Mouse (Mus musculus): ENCODE data around the gene Trafd1. TPM values are rescaled to one million over a fixed set of nuclear protein-coding genes. Genes with fewer than 3 reads are reported as not detected.

Gene Trafd1
- total RNA-seq, 2 experiments from 2014 or later, result 50.3 to 55.4 TPM

DNA sequence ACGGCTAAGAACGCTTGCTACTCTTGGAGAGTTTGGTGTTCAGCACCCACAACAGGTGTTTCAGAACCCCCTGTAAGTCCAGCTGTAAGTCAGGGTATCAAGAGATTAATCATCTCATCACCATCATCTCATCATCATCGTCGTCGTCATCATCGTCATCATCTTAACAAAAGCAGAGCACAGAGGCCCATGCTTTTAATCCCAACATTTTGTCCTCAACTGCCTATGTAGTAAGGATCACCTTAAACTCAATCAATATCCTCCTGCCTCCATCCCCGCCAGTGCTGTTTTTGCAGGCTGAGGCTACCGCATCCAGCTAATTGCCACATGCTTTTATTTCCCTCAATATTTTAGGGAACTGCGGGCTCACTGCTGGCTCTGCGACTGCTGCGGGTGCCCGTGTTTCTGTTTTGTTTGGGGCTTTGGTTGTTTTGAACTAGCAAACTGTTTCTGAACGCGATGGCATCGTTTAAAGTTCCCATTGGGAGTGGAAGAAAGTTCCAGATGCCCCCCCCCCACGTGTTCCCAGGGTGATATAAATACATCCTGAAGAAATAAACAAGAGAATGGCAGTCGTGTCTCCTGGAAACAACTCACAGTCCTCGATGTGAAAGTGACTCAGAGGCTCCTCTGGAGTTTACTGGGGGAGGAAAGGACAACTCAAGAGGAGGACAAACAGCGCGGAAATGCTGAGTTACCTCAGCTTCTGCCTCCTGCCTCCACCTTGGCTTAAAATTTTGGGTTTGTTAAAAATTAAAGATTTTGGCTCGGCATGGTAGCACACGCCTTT, 883 bp upstream of the Trafd1 start:
- no peak for DNase-seq
- intact Hi-C loops (cut with DNase I), result loop anchor here (1.0 kb wide), 1 partner anchor 11 kb away; the partner anchor contains the start of gene Naa25

DNA sequence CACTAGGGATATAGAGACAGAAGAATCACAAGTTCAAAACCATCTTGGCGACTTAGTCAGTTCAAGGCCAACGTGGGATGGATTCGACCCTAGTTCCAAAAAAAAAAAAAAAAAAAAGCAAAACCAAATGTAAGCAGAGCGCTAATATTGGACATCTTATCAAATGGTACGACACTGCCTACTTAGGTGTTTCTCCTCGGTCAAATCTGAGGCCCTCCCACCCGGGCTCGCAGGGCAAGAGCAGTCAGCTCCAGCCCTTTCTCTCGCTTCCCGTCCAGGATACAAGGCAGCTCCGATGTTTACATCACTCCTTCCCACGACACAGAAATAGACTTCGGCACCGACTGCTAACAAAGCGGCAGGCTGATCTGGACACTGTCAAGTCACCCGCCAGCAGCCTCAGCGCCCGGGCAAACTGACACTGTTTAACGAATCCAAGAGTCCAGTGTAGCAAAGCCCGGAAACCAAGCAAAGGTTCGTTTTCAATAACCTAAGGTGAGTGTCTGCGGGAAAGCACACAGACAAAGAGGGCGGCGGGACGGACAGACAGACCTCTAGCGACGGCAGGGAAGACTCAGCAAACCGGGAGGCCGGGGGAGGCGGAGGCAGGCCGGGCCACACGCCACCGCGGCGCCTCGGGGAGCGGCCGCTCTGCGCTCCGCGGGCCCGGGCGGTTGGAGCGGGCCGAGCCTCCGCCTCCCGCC, 523 bp downstream of the Trafd1 start:
- DNase-seq, result no peak
- intact Hi-C loops (cut with DNase I), result no loop called here

DNA sequence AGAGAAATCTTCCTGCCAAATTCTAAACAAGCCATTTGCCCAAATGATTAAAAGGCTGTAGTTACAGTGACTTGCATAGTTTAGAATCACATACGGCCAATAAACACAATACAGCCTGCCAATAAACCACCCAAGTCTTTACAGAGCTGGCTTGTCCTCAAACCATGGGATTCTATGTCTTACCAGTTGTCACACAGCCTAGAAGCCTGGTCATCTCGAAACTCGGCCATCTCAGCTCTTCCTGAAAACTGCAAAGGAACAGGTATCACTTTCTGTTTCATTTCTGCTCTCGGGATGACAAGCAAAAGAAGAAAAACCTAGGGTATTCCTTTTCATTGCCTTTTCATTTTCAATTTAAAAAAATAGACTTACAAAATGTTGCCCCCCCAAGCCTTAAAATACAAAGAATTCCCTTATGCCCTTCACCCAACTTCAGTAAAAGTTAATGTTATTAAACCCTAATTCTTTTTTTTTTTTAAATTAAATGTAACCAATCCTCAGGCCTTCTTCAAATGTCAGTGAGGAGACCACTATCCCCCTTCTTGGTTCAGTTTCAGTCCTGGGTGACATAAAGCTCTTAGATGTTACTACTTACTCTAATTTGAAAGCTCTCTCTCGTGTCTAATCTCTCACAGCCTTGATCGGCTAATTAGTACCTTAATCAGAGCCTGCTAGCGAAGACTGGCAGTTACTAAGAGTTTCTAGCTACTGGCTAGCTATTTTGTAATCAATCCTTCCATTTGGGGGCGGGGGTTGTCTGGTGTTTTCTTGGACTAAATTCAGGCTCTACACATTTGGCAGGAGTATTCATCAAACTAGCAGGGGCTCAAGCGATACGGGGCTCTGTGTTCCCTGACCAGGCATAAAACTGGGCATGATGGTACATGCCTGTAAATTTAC, 1.3 kb downstream of the Trafd1 start:
- intact Hi-C loops (cut with DNase I), result no loop called here
- DNase-seq, result no peak

DNA sequence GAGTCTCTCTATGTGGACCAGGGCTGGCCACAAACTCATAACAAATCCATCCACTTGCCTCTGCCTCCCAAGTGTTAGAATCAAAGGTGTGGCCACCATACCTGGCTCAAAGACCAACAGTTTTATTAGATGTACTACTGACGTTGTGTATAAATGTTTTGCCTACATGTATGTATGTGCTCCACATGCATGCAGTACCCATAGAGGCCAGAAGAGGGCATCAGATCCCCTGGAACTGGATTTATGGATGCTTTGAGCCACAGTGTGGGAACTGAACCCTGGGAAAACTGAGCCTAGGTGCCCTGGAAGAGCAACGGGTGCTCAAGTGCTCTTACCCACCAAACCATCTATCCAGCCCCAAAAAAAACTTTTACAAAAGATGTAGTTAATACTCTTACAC, 4.7 kb downstream of the Trafd1 start:
- no peak for DNase-seq
- intact Hi-C loops (cut with DNase I), result no loop called here

DNA sequence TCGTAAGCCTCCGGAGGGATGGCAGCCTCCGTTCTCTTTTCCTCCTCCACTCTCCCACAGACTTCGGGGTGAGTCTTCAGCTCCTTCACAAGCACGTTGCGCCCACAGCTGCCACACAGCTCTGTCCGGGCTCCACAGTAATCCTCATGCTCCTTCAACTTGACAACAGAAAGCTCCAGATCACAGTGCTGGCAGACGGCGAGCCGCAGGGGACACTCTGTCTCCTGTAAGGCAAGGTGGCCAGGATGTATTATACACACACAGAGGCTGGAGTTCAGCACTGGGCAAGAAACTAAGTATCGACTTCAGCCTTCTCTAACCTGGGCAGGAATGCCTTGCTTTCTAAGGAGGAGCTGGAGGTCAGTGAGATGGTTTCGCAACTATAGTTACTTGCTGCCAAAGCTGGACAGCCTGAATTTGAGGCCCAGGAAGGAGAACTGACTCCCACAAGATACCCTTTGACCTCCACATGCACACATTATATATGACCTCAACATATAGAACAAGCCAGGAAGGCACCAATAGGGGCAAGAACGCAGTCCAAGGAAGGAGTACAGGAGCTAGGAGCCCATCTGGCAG, 6.7 kb downstream of the Trafd1 start:
- DNase-seq, result no peak
- intact Hi-C loops (cut with DNase I), result loop anchor here (5.0 kb wide), 1 partner anchor 166 kb away; no protein-coding TSS in a partner anchor

DNA sequence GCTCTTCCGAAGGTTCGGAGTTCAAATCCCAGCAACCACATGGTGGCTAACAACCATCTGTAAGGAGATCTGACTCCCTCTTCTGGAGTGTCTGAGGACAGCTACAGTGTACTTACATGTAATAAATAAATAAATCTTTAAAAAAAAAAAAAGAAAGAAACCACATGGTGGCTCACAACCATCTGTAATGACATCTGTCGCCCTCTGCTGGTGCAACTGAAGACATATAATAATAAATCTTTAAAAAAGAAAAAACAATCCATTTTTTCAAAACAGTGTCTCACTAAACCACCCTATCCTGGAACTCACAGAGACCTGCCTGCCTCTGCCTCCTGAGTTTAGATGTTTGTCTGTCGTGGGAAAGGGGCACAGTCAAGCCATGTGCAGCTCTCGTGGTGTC, 8.5 kb downstream of the Trafd1 start:
- intact Hi-C loops (cut with DNase I), result loop anchor here (5.0 kb wide), 1 partner anchor 165 kb away; no protein-coding TSS in a partner anchor
- DNase-seq, result peak in 1 of 2 experiments; percentile 67

DNA sequence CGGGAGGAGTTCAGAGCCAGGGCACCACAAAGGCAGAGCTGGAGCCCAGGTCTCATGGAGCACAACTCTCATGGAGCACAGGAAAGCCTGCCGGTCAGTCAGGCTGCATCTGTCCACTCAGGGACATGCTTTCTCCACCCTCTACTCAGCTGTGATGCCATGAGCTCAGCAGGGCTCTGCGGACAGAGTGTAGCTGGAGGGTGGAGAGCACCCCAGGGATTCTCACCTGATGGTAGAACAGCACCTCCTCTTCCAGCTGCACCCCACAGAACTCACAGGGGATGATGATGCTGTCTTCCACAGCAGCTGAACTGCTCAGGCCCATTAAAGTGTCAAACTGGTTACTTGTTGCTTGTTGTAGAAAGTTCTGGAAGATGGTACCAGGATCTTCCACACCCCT, 10.6 kb downstream of the Trafd1 start:
- no peak for DNase-seq
- intact Hi-C loops (cut with DNase I), result loop anchor here (5.0 kb wide), 1 partner anchor 162 kb away; no protein-coding TSS in a partner anchor

DNA sequence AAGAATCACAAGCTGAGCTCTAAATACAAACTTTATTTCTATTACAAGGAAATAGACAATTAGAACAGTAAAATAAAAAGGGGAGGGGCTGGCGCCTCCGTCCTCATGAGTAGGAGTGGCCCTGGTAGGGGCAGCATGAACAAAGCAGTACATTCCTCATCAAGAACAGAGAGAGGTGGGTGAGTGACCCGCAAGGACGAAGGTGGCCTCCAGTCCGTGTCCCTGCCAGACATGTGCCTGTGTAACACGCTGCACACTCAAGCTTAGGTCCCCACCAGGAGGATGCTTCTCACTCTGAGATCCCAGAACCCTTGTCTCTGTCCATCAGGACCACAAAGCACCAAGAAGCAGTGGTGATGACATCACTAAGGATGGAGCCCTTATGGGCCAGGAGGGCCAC, 13.7 kb downstream of the Trafd1 start:
- intact Hi-C loops (cut with DNase I), result no loop called here
- no peak for DNase-seq

DNA sequence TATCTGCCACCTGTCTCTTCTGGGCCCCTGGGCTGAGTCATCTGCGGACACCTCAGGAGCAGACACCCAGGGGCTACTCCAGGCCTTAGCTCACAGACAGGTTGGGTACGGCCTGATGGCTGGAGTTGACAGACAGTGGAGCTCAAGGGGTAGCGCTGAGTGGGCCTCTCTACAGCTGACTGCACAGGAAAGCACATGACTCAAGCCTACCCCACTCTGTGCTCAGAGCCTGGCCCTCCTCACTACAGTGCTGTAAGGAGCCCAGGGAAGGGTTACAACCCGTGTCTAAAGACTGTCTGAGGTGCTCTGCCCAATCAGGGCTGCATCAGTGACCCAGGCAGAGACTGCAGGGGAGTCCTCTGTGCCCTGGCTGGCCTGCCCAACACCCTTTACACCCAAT, 18.2 kb downstream of the Trafd1 start:
- DNase-seq, result no peak
- intact Hi-C loops (cut with DNase I), result no loop called here

DNA sequence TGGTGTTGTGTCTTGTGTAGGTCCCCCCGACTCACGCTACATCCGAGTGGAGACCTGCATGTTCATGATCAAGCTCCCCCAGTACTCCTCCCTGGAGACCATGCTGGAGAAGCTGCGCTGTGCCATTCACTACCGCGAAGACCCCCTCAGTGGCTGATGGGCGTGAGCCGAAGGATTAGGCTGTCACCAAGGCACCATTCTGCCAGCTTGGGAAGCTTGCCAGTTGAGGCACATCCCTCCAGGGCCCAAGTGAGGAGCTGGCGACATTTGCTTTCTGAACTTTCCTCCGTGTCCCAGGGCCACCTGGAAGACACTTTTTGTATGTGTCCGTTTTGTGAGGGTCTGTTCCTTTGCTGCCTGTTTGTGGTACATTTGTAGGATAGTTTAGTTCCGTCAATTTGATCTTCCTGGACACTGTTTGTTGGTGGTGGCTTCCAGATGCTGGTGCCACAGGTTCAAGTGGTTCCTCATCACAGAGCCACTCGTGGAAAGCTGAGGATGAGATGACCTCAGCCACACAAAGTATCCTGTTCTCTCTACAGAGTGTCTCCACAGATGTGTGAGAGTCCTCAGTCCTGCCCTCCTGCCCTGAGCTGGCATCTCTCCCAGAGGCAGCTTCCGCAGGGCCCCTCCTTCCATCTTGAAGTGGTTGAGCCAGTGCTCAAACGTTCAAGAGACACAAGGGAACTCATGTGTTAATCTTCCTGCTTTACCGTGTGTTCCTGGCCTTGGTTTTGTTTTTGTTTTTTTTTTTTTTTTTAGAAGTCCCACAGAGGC, 18.8 kb downstream of the Trafd1 start:
- DNase-seq, result no peak
- intact Hi-C loops (cut with DNase I), result no loop called here

DNA sequence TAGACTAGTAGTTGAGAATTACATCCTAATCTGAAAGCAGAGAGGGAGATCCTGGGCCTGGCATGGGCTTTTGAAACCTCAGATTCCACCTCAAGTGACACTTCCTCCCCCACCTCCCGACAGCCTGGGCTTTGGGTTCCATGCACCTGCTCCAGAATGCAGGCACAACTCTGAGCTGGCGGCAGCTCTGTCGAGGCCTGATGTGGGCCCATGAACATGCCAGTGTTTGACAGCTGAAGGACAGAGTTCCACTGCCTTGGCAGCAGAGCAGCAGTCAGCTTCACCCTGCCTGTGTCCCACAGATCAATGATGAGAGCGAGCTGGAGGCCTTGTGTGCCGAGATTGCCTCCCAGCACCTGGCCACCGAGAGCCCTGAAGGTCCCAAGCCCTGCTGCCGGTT, 22.0 kb downstream of the Trafd1 start:
- no peak for DNase-seq
- intact Hi-C loops (cut with DNase I), result no loop called here

DNA sequence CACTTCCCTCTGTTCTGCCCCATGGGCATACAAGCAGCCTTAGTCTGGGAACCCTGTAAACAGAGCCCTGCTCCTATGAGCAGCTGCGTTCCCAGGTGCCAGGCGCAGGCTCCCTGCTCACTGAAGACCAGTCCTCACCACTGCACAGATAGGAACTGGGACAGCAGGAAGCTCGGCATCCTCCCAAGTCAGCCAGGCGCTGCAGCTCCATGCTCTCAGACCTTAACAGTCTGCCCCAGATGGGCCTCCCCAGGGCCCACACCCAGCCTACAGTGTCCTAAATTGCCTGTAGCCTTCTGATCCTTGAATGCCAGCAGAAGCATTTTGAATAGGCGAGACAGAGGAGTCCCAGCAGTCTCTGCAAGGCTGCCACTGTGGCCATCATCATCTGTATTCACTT, 23.7 kb downstream of the Trafd1 start:
- DNase-seq, result no peak
- intact Hi-C loops (cut with DNase I), result no loop called here

DNA sequence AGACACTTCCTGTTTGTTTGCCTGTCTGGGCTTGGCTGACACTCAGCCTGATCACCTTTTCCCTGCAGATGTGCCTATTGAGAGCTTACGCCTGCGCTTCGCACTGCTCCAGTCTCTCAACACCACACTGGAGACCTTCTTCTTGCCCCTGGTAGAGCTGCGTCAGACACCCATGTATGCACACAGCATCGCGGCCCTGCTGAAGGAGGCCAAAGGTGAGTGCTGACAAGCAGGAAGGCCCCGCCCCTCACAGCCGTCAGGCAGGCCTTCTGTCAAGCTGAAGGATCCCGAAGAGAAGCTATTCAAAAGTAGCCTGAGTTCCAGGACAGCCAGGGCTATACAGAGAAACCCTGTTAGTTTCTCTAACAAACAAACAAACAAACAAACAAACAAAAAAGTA, 26.2 kb downstream of the Trafd1 start:
- DNase-seq, result no peak
- intact Hi-C loops (cut with DNase I), result no loop called here

DNA sequence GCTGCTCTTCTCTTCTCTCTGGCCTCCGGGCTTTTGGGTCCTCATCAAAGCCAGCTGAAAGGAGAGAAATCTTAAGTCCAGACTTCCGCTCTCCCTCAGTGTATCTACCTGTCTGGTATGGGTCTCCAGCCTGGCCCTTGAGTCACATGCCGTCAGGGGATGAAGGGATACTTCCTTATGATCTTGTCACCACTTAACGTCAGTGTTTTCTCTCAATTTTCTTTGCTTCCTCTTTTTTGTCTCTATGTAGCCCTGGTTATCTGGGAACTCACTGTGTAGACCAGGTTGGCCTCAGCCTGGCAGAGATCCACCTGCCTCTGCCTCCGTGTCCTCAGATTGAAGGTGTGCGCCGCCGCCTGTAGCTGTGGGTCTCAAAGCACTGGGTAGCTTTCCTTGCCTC, 41.4 kb downstream of the Trafd1 start:
- intact Hi-C loops (cut with DNase I), result no loop called here
- DNase-seq, result no peak

DNA sequence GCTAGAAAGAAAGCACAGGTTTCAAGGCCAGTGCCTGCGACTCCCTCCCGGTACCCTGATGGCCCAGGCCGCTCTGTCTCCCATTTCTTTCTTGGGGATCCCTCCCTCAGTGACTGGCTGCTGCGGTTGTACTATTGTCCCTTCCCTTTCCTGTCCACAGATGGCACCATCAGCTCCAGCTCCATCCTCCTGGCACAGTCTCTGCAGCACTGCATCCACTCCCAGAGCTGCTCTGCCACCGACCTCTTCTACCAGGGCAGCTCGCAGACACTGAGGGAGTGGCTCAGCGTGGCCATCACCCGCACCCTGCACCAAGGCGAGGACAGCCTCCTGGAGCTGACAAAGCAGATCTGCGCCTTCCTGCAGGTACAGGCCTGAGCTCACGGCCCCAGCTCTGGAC, 42.9 kb downstream of the Trafd1 start:
- DNase-seq, result no peak
- intact Hi-C loops (cut with DNase I), result no loop called here

DNA sequence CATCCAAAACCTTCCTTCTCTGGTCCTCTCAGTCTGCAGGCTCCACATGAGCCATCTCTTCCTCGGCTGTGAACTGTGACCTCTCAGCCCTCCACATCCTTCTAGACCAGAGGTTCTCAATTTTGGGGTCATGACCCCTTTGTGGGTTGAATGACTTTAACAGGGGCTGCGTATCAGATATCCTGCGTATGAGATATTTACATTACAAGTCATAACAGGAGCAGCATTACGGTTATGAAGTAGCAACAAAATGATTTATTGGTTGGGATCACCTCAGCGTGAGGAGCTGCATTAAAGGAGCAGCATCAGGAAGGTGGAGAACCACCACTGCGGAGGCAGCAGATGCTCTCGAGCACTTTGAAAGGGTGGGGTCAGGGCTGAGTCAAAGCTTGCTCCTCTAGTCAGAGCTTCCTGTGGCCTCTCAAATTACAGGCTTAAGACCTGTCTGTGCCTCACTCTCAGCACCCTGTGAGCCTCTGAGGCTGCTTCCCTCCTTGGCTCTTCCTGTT, 44.4 kb downstream of the Trafd1 start:
- intact Hi-C loops (cut with DNase I), result no loop called here
- DNase-seq, result no peak

DNA sequence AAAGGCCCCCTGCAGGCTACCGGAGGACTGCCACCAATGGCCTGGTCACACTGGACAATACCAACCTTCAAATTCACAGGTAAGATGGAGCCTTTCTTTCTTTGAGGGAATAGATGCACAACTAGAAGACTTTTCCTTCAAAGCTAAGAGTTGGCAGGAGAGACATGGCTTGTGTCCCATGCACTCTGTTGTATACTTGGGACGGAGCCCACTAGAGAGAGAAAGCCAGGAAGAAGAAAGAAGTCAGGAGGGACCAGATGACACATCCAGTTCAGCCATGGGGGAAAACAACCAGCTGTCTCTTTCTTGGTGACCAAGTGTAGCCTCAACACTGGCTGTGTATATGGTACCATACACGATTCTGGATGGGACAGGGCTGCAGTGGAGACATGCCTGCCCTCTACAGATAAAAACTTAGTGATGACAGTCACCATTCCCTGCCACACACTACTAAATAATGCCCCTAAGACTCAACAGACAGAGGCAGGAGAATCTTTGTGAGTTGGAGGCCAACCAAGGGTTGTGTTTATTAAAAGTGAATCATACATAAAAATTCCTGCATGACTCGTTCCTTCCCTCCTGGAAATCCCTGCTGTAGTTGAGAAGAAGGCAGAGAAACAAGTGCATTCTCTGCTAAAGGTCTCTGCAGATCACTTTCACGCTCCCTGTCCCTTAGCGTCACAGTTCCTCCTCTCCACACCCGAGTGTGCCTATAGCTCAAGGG, 45.8 kb downstream of the Trafd1 start:
- peak in 1 of 2 experiments; percentile 52 for DNase-seq
- intact Hi-C loops (cut with DNase I), result no loop called here

DNA sequence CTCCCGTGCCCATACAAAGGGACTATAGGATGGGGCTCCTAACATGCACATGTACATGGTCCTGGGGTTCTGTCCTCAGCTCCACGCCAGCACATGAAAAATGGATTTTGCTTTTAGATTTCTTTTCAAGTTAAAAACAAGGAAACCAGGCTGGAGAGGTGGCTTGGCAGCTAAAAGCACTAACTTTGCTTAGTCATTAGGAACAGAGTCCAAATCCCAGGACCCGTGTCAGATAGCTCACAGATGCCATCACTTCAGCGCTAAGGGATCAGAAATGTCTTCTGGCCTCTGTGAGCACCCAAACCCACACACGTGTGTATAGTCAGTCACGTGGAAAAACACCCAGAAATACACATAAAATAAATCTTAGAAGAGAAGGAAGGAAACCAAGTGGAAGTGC, 48.7 kb downstream of the Trafd1 start:
- DNase-seq, result no peak
- intact Hi-C loops (cut with DNase I), result no loop called here

DNA sequence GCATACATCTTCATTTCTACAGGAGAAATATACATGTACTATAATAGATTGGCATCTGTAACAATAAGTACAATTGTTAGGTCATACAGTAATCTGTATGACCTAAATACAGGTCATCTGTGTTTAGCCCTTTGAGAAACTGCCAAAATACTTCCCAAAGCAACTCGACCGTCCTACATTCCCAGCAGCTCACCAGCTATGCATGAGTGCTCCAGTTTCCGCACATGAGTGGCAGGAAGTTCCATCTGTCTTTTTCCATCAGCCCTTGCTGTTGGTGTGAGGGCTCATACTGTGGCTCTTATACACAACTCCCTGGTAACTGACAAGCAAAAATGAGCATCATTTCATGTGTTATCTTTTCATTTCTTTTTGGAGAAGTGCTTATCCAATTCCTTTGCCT, 49.4 kb downstream of the Trafd1 start:
- intact Hi-C loops (cut with DNase I), result no loop called here
- DNase-seq, result no peak

Data from heart, postnatal 14 days (tissue).